Mouse (Mus musculus): Measurements from ENCODE around the gene Pdia6. TPM values are rescaled to one million over a fixed set of nuclear protein-coding genes. Genes with fewer than 3 reads are reported as not detected.

Pdia6 gene
- polyA plus RNA-seq, 1 experiment from 2014 or later = 462 TPM

GRCm38 (mm10) chr12:17271272-17271671, 4.9 kb downstream of the Pdia6 start:
- ATAC-seq (ENCODE audit: low FRiP score, low read depth) = no peak
- no peak overlapping the region for H3K4me2 ChIP-seq (replicated peaks)
- 56% methylated on average over 1 of the region's 1 CpGs for WGBS
- H3K9ac ChIP-seq = no peak overlapping the region
- no peaks in the 10 kb centered on the region for H3K27me3 ChIP-seq (replicated peaks)
- H3K9me3 ChIP-seq = no peaks in the 10 kb centered on the region
- H3K27ac ChIP-seq = no peak overlapping the region
- H3K4me1 ChIP-seq = peaks cover 22% of the 10 kb centered on the region
- peaks cover 73% of the 10 kb centered on the region for H3K36me3 ChIP-seq
- no peak overlapping the region for H3K4me3 ChIP-seq

- H3K36me3 ChIP-seq = peaks cover 93% of the 10 kb centered on the region
Observed at GRCm38 (mm10) chr12:17273841-17274240, 7.5 kb downstream of the Pdia6 start.

GRCm38 (mm10) chr12:17288496-17288895, 22.2 kb downstream of the Pdia6 start:
- 82% methylated on average over 4 of the region's 4 CpGs for WGBS

More at GRCm38 (mm10) chr12:17273841-17274240, 7.5 kb downstream of the Pdia6 start:
- no peak overlapping the region for H3K4me2 ChIP-seq (replicated peaks)
- no peaks in the 10 kb centered on the region for H3K9me3 ChIP-seq
- no peak overlapping the region for H3K4me3 ChIP-seq
- ATAC-seq (ENCODE audit: low FRiP score, low read depth) = no peak
- peaks cover 7% of the 10 kb centered on the region for H3K4me1 ChIP-seq
- 62% methylated on average over 7 of the region's 7 CpGs for WGBS
- no peaks in the 10 kb centered on the region for H3K27me3 ChIP-seq (replicated peaks)
- no peak overlapping the region for H3K9ac ChIP-seq
- no peak overlapping the region for H3K27ac ChIP-seq

DNA sequence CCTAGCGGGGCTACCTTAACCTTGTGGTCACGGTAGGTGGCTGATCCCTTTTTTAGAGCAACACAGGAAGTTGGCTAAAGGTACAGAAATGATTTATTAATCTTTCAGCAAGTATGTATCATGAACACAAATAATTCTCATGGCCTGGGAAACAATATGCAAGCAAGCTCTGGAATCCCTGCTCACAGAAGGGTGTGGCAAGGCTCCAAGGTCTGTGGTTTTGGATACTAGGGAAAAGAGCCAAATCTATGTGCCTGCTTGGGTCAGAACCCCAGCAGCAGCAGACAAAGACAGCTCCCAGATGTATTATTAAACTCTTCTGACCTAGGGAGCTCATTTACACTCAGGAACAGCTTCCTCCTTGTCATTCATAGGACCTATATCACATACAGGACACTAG, 22.7 kb downstream of the Pdia6 start:
- ATAC-seq (ENCODE audit: low FRiP score, low read depth) = no peak
- no peaks in the 10 kb centered on the region for H3K27me3 ChIP-seq (replicated peaks)
- H3K27ac ChIP-seq = no peak overlapping the region
- H3K4me1 ChIP-seq = no peaks in the 10 kb centered on the region
- H3K4me3 ChIP-seq = no peak overlapping the region
- no peak overlapping the region for H3K4me2 ChIP-seq (replicated peaks)
- 80% methylated on average over 2 of the region's 2 CpGs for WGBS
- H3K9me3 ChIP-seq = no peaks in the 10 kb centered on the region
- H3K36me3 ChIP-seq = peaks cover 20% of the 10 kb centered on the region
- H3K9ac ChIP-seq = no peak overlapping the region

More at GRCm38 (mm10) chr12:17288496-17288895, 22.2 kb downstream of the Pdia6 start:
- Histone ChIP-seq H3K9me3 (no peaks in the 10 kb centered on the region), H3K27me3 (replicated peaks) (no peaks in the 10 kb centered on the region), H3K4me1 (no peaks in the 10 kb centered on the region), H3K4me2 (replicated peaks) (no peak overlapping the region), H3K36me3 (peaks cover 26% of the 10 kb centered on the region), H3K4me3 (no peak overlapping the region), H3K9ac (no peak overlapping the region), H3K27ac (no peak overlapping the region)
- ATAC-seq (ENCODE audit: low FRiP score, low read depth) = no peak

DNA sequence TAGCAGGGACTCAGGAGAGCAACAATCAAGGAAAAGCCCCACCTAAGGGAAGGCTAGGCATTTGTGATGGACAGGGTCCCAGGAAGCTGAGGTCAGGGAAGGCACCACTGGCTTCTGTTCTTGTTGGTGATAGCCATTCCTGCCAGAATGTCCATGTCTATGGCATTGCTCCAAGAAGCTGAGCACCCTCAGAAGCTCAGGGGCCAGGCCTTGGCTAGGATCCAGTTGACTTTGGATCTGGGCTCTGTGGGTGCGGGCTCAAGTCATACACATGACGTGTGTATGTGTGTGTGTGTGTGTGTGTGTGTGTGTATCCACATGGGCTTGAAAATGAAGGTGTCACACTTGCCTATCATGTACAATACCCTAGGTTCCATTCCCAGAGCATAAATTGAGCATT, 23.6 kb downstream of the Pdia6 start:
- H3K4me3 ChIP-seq = no peak overlapping the region
- no peak overlapping the region for H3K9ac ChIP-seq
- no peaks in the 10 kb centered on the region for H3K9me3 ChIP-seq
- 89% methylated on average over 2 of the region's 2 CpGs for WGBS
- no peaks in the 10 kb centered on the region for H3K27me3 ChIP-seq (replicated peaks)
- peaks cover 11% of the 10 kb centered on the region for H3K36me3 ChIP-seq
- H3K4me2 ChIP-seq (replicated peaks) = no peak overlapping the region
- no peak overlapping the region for H3K27ac ChIP-seq
- H3K4me1 ChIP-seq = no peaks in the 10 kb centered on the region
- ATAC-seq (ENCODE audit: low FRiP score, low read depth) = no peak

- Histone ChIP-seq H3K36me3 (peaks cover 5% of the 10 kb centered on the region; the same call in 1 of the 2 replicates), H3K27ac (no peak overlapping the region), H3K4me2 (replicated peaks) (no peak overlapping the region), H3K27me3 (replicated peaks) (no peaks in the 10 kb centered on the region), H3K9ac (no peak overlapping the region), H3K9me3 (no peaks in the 10 kb centered on the region), H3K4me3 (no peak overlapping the region), H3K4me1 (no peaks in the 10 kb centered on the region)
- WGBS = 79% methylated on average over 4 of the region's 4 CpGs
- ATAC-seq (ENCODE audit: low FRiP score, low read depth) = no peak
Observed at GRCm38 (mm10) chr12:17290569-17290968, 24.2 kb downstream of the Pdia6 start.

DNA sequence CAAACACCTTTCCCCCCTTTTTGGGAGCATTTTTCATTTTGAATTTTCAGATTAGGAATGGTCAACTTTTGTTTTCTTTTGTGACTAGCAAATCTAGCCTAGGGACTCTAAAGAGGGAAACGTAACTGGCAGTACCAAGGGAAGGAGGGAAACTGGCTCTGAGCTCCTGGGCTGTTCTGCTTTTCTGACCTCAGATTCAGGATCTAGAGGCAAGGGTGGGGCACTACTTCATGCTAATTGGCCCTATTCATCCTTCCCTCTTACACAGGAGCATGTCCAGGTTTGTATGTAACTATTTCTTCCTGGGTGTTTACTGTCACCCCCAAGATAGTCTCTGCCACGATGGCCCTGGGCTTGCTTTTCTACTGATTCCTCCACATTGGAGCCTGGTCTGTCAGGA, 30.6 kb downstream of the Pdia6 start:
- H3K36me3 ChIP-seq = no peaks in the 10 kb centered on the region
- no peaks in the 10 kb centered on the region for H3K27me3 ChIP-seq (replicated peaks)
- WGBS = 74% methylated on average over 2 of the region's 2 CpGs
- H3K9ac ChIP-seq = no peak overlapping the region
- no peak for ATAC-seq (ENCODE audit: low FRiP score, low read depth)
- no peak overlapping the region for H3K4me2 ChIP-seq (replicated peaks)
- no peaks in the 10 kb centered on the region for H3K4me1 ChIP-seq
- H3K4me3 ChIP-seq = no peak overlapping the region
- no peaks in the 10 kb centered on the region for H3K9me3 ChIP-seq
- H3K27ac ChIP-seq = no peak overlapping the region

GRCm38 (mm10) chr12:17299902-17300301, 33.6 kb downstream of the Pdia6 start:
- H3K4me3 ChIP-seq = no peak overlapping the region
- H3K27ac ChIP-seq = no peak overlapping the region
- no peaks in the 10 kb centered on the region for H3K27me3 ChIP-seq (replicated peaks)
- ATAC-seq (ENCODE audit: low FRiP score, low read depth) = no peak
- 97% methylated on average over 1 of the region's 1 CpGs for whole genome bisulfite sequencing
- H3K36me3 ChIP-seq = no peaks in the 10 kb centered on the region
- H3K4me1 ChIP-seq = no peaks in the 10 kb centered on the region
- H3K4me2 ChIP-seq (replicated peaks) = no peak overlapping the region
- no peak overlapping the region for H3K9ac ChIP-seq
- no peaks in the 10 kb centered on the region for H3K9me3 ChIP-seq

DNA sequence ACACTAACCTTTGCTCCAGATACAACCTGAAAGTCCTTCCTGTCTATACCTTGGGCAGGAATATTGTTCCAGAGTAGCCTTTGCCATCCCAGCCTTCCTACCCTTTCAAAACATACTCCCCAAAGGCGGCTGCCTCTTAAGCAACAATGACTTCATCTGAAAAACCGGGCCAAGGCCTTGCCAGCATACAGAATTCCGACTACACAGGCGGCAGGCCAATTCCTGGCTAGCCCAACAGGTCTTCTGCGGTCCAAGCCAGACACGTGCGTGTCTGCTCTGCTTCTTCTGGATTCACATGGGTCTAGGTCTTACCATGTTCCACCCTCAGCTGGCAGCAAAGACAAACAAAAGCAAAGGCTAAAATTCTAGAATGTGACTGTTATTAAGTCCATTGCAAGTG, 39.1 kb downstream of the Pdia6 start:
- Histone ChIP-seq H3K4me1 (0 out of 2 replicates have a peak, but pooled peaks cover 3% of the 10 kb centered on the region), H3K4me2 (replicated peaks) (no peak overlapping the region), H3K9ac (no peak overlapping the region), H3K9me3 (no peaks in the 10 kb centered on the region), H3K36me3 (no peaks in the 10 kb centered on the region), H3K27ac (no peak overlapping the region), H3K4me3 (no peak overlapping the region), H3K27me3 (replicated peaks) (no peaks in the 10 kb centered on the region)
- ATAC-seq (ENCODE audit: low FRiP score, low read depth) = no peak
- WGBS = 82% methylated on average over 7 of the region's 7 CpGs

DNA sequence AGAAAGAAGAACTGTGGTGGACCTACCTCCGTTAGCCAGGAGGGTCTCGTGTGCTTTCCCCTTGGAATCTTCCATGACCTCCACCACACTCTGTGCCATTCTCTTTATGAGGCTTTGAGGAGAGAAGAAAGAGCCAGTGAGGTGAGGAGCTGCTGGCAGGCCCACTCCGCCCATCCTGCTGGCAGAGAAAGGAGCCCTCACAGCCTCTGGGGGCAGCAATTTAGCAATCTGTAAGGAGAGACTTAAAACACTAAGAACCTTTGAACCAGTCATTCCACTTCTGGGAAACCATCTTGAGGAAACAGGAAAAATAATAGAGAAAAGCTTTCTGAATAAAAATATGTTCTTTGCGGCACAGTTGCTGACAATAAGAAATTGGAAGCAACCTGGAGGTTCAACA, 41.9 kb downstream of the Pdia6 start:
- 42% methylated on average over 4 of the region's 4 CpGs for WGBS
- H3K36me3 ChIP-seq = no peaks in the 10 kb centered on the region
- no peaks in the 10 kb centered on the region for H3K27me3 ChIP-seq (replicated peaks)
- 0 out of 2 replicates have a peak, but pooled peaks cover 3% of the 10 kb centered on the region for H3K4me1 ChIP-seq
- ATAC-seq (ENCODE audit: low FRiP score, low read depth) = no peak
- H3K4me2 ChIP-seq (replicated peaks) = no peak overlapping the region
- no peak overlapping the region for H3K4me3 ChIP-seq
- no peaks in the 10 kb centered on the region for H3K9me3 ChIP-seq
- no peak overlapping the region for H3K9ac ChIP-seq
- H3K27ac ChIP-seq = no peak overlapping the region

DNA sequence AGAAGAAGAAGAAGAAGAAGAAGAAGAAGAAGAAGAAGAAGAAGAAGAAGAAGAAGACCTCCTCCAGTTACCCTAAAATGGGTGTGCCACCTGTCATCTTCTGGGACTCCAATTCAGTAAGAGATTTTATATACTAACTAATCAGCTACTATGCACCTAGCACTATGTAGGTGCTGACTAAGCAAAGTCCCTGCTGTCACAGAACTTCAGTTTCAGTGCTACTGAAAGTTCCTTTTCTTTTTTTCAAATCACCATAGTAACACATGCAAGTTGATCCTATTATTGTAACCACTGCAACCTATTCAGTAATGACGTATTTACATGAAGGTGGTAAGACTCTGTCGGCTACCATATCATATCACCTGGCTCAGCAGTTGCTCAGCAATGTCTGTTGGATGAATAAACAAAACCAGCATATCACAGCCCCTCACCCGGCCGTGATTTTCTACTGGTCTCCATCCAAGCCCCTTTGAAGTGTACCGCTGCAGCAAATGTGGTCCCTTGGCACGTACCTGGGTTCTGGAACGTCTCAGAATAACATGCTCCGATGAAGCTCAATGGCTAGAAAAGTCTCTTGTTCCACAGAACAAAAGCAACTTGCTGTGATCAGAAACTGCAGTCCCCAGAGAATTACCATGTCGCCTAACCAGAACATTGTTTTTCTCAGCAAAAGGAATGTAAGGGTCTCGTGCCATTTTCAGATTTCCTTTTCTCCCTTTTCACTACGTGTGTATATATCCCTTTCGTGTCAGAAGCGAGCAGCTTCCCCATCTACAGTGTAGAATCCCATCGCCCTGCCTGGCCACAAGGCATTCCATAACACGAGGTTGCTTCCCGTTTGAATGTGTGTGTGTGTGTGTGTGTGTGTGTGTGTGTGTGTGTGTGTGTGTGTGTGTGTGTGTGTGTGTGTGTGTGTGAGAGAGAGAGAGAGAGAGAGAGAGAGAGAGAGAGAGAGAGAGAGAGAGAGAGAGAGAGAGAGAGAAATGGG, 44.8 kb downstream of the Pdia6 start:
- no peak for ATAC-seq (ENCODE audit: low FRiP score, low read depth)
- no peak overlapping the region for H3K27ac ChIP-seq
- no peak overlapping the region for H3K4me2 ChIP-seq (replicated peaks)
- no peak overlapping the region for H3K4me3 ChIP-seq
- no peak overlapping the region for H3K9ac ChIP-seq
- WGBS = 66% methylated on average over 16 of the region's 16 CpGs
- no peaks in the 10 kb centered on the region for H3K27me3 ChIP-seq (replicated peaks)
- no peaks in the 10 kb centered on the region for H3K36me3 ChIP-seq
- no peaks in the 10 kb centered on the region for H3K9me3 ChIP-seq
- 0 out of 2 replicates have a peak, but pooled peaks cover 3% of the 10 kb centered on the region for H3K4me1 ChIP-seq

GRCm38 (mm10) chr12:17316096-17316495, 49.8 kb downstream of the Pdia6 start:
- no peaks in the 10 kb centered on the region for H3K36me3 ChIP-seq
- H3K9me3 ChIP-seq = no peaks in the 10 kb centered on the region
- ATAC-seq (ENCODE audit: low FRiP score, low read depth) = no peak
- no peak overlapping the region for H3K9ac ChIP-seq
- no peak overlapping the region for H3K27ac ChIP-seq
- H3K4me3 ChIP-seq = no peak overlapping the region
- no peaks in the 10 kb centered on the region for H3K27me3 ChIP-seq (replicated peaks)
- H3K4me1 ChIP-seq = no peaks in the 10 kb centered on the region
- WGBS = 88% methylated on average over 5 of the region's 5 CpGs
- no peak overlapping the region for H3K4me2 ChIP-seq (replicated peaks)
